Mouse (Mus musculus): ENCODE measurements around the gene Lce1k. TPM values are rescaled to one million over a fixed set of nuclear protein-coding genes. Genes with fewer than 3 reads are reported as not detected.
"Not testable (repeated sequence)": the region's sequence is repeated elsewhere in the genome, so short reads cannot be mapped to it uniquely, and the experiment has no call there.

Lce1k gene
- polyA plus RNA-seq (2012; rRNA removed), result not detected in 2 replicates

DNA sequence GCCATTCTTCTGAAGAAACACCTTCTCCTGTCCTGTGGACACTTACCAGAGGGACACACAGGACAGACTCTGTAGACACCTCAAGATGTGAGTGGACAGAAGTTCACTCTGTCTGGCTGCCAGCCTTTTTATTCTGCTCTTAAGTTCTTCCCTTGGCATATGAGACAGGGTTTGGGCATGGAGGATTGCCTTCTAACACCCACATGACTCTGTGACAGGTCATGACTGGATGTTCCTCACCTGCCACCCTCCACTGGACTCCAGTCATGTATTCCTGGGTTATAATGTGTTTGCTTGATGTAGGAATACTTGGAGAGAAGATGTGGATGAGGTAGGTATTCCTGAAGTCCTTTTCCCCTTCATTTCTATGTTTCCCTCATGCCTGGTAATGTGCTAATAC, at the start of gene Lce1k:
Lce1k (minus strand) TSS at position 101 of the 400 bp plus-strand sequence.
- DNase-seq (ENCODE audit: extremely low spot score in 1 of 2, low spot score in 1 of 2), result no peak

DNA sequence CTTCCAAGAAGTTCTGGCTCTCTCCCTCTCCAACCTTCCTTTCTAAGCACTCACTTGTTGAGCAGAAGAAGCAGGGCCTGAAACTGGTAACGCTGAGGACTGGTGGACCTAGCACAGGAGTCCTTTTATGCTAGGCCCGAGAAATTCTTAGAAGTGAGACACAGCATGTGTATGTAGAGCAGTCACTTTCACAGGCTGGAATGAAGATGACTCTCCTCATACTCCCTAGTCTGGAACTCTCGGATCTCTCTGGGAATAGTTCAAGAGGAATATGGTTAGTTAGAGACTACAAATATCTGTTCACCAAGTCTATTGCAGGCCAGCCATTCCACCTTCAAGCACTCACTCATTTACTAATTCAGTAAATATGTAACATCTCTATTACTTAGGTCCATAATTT, 43.5 kb upstream of the Lce1k start, which contains the start of gene Lce1l:
Lce1l (minus strand) TSS at position 101 of the 400 bp plus-strand sequence.
- DNase-seq (ENCODE audit: extremely low spot score in 1 of 2, low spot score in 1 of 2), result no peak

DNA sequence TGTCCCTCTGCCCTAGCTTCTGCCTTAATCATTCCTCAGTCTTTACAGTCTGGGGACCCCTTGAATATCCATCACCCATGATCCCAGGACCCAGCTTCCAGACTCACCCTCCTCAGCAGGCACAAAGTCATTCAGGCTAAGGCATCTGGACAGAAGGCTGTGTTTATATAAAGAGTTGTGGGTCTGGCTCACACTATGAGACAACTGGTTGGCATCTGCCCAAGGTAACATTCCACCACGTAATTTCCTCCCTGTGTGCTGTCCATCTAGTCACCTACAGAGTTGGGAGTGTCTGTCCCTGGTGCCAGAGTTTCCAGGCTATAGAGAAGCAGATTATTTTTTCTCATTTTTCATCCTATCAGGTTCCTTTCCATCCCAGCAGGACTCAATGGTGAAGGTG, 19.4 kb upstream of the Lce1k start, which contains the start of gene Kprp:
Kprp (minus strand) TSS at position 140 of the 400 bp plus-strand sequence.
- no peak for DNase-seq (ENCODE audit: extremely low spot score in 1 of 2, low spot score in 1 of 2)

DNA sequence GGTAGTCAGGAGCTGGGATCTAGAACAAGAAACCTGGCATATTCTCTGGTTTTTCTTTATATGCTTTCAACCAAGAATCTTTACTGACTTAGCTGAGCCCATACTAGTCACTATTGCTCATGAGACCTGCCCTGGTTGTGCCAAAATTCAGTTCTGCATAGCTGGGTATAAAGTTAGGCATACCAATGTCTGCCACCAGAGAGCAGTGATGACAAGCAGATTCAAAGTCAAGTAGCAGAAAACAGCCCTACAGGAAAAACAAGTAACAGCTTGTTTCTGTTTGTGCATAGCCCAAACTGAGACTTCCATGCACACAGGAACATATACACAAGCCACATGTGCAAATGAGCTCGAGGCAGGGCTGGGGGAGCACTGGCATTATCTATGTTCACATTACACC, 18.1 kb upstream of the Lce1k start:
- DNase-seq (ENCODE audit: extremely low spot score in 1 of 2, low spot score in 1 of 2), result no peak

DNA sequence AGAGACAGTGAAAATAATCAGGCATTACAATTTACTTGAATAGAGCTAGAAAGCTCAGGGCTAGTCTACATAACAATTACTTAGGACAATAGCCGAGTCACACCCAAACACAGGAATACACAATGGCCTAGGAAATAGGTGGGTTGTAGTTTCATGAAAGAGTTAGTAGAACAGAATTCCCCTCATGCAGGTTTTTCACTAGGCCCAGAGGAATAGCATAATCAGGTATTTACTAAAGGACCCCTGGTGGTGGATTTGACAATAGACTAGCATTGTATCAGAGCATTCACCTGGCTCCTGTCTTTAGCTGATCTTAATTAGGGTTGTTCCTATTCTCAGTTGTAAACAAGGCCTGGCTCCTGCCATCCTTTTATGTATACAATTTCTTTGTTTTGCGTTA, 8.3 kb upstream of the Lce1k start:
- not testable (repeated sequence) for DNase-seq (ENCODE audit: extremely low spot score in 1 of 2, low spot score in 1 of 2)

DNA sequence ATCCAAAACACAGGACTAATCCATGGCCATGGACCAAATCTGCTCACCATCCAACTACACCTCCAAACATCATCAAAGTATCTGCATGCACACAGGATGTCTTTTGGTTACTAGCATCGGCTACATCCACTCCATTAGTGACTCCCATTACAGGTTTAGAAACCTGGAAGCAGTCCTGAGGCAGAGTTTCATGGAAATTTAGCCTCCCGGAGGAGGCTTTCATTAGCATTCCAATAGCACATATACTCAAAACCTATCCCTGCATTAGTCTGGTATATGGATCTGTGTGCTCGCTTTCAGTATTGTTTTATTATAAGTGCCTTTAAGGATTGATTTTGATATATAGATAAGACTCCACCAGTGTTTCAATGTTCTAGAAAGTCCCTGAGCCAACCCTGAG, 7.9 kb upstream of the Lce1k start:
- DNase-seq (ENCODE audit: extremely low spot score in 1 of 2, low spot score in 1 of 2), result no peak

DNA sequence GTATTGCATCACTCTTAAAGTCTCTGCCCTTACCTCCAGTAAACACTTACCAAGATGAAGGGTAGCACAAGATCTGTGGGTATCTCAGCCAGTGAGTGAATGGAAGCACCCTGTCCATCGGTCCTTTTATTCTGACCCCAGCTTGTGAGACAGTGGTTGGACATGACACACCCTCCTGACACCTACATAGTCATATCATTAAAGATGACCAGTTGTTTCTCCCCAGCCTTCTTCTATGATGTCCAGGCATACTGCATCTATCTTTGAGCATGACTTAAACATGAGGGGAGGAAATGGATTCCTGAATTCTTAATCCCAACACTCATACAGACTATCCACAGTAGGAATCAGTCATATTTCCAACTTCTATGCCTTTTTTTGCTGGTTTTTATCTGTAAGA, 17.3 kb downstream of the Lce1k start, which contains the start of gene Lce1j:
Lce1j (minus strand) TSS at position 101 of the 400 bp plus-strand sequence.
- DNase-seq (ENCODE audit: extremely low spot score in 1 of 2, low spot score in 1 of 2), result no peak

DNA sequence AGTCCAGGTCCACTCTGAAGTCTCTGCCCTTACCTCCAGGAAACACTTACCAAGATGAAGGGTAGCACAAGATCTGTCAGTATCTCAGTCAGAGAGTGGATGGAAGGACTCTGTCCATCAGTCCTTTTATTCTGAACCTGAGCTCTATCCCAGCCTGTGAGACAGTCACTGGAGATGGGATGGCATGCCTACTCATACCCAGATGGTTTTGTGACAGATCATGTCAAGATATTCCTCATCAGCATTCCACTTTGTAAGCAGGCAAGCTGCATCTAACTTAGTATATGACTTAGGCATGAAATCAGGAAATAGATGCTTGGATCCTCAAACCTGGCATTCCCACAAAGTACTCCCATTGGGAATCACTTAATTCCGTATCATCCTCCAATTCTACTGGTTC, 28.9 kb downstream of the Lce1k start, which contains the start of gene Lce1i:
Lce1i (minus strand) TSS at position 101 of the 400 bp plus-strand sequence.
- DNase-seq (ENCODE audit: extremely low spot score in 1 of 2, low spot score in 1 of 2), result no peak

DNA sequence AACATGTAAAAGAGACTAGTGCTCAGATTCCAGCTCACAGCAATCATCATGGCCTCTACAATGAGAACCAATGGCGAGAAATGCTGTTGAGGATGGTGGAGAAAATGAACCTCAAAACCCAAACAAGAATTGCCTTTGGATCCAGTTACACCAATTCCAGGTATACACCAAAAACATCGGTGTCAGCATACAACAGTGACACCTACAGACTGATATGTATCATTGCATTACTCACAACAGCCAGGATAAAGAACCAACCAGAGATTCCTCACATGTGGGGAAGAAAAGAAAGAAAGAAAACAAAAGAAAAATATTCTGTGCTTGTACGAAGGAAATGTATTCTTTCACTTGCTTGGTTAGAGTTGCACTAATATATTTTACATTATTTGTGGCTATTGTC, 36.1 kb downstream of the Lce1k start:
- DNase-seq (ENCODE audit: extremely low spot score in 1 of 2, low spot score in 1 of 2), result peak in 1 of 2 experiments; percentile 4

DNA sequence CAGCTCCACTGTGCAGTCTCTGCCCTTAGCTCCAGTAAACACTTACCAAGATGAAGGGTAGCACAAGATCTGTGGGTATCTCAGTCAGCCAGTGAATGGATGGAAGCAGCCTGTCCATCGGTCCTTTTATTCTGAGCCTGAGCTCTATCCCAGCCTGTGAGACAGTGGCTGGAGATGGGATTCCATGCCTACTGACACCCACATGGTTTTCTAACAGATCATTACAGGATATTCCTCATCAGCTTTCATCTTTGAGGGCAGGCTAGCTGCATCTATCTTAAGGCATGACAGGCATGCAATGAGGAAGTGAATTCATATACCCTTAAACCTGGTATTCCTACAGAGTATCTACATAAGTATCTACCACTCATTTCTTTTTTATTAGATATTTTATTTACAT, 42.7 kb downstream of the Lce1k start, which contains the start of gene Lce1h:
Lce1h (minus strand) TSS at position 101 of the 400 bp plus-strand sequence.
- DNase-seq (ENCODE audit: extremely low spot score in 1 of 2, low spot score in 1 of 2), result no peak

Other genes starting within 250 kb of the Lce1k start
- not detected in 2 replicates for gene Ivl, start 234.2 kb downstream of the Lce1k start, polyA plus RNA-seq (2012; rRNA removed)
- gene Smcp, start 218.9 kb downstream of the Lce1k start, polyA plus RNA-seq (2012; rRNA removed), result not detected in 2 replicates
- not detected in 2 replicates for gene 2210017I01Rik, start 200.4 kb downstream of the Lce1k start, polyA plus RNA-seq (2012; rRNA removed)
- gene Lce6a, start 186.2 kb downstream of the Lce1k start, polyA plus RNA-seq (2012; rRNA removed), result not detected in 2 replicates
- gene Lce1a1, start 159.6 kb downstream of the Lce1k start, polyA plus RNA-seq (2012; rRNA removed), result not detected in 2 replicates
- gene Lce1b, start 151.0 kb downstream of the Lce1k start, polyA plus RNA-seq (2012; rRNA removed), result not detected in 2 replicates
- not detected in 2 replicates for gene Lce1a2, start 137.6 kb downstream of the Lce1k start, polyA plus RNA-seq (2012; rRNA removed)
- not detected in 2 replicates for gene Lce1c, start 128.6 kb downstream of the Lce1k start, polyA plus RNA-seq (2012; rRNA removed)
- not detected in 2 replicates for gene Lce1d, start 120.7 kb downstream of the Lce1k start, polyA plus RNA-seq (2012; rRNA removed)
- not detected in 2 replicates for gene Lce1e, start 98.8 kb downstream of the Lce1k start, polyA plus RNA-seq (2012; rRNA removed)
- gene Lce1f, start 87.5 kb downstream of the Lce1k start, polyA plus RNA-seq (2012; rRNA removed), result not detected in 2 replicates
- not detected in 2 replicates for gene Gm38119, start 68.8 kb downstream of the Lce1k start, polyA plus RNA-seq (2012; rRNA removed)
- not detected in 2 replicates for gene Lce1g, start 55.6 kb downstream of the Lce1k start, polyA plus RNA-seq (2012; rRNA removed)
- not detected in 2 replicates for gene Lce1h, start 42.8 kb downstream of the Lce1k start, polyA plus RNA-seq (2012; rRNA removed)
- gene Lce1i, start 29.0 kb downstream of the Lce1k start, polyA plus RNA-seq (2012; rRNA removed), result not detected in 2 replicates
- not detected in 2 replicates for gene Lce1j, start 17.4 kb downstream of the Lce1k start, polyA plus RNA-seq (2012; rRNA removed)
- gene Kprp, start 19.4 kb upstream of the Lce1k start, polyA plus RNA-seq (2012; rRNA removed), result 0.04 TPM in 1 of 2 replicates, not detected in the other
- gene Lce1l, start 43.4 kb upstream of the Lce1k start, polyA plus RNA-seq (2012; rRNA removed), result not detected in 2 replicates
- gene 2310050C09Rik, start 62.3 kb upstream of the Lce1k start, polyA plus RNA-seq (2012; rRNA removed), result not detected in 2 replicates
- gene Lce3a, start 118.3 kb upstream of the Lce1k start, polyA plus RNA-seq (2012; rRNA removed), result not detected in 2 replicates
- not detected in 2 replicates for gene Lce3b, start 125.1 kb upstream of the Lce1k start, polyA plus RNA-seq (2012; rRNA removed)
- not detected in 2 replicates for gene Lce3c, start 136.6 kb upstream of the Lce1k start, polyA plus RNA-seq (2012; rRNA removed)
- not detected in 2 replicates for gene Lce3d, start 149.5 kb upstream of the Lce1k start, polyA plus RNA-seq (2012; rRNA removed)
- gene Lce3e, start 159.2 kb upstream of the Lce1k start, polyA plus RNA-seq (2012; rRNA removed), result not detected in 2 replicates
- not detected in 2 replicates for gene Lce3f, start 184.3 kb upstream of the Lce1k start, polyA plus RNA-seq (2012; rRNA removed)
- not detected in 2 replicates for gene Crct1, start 207.8 kb upstream of the Lce1k start, polyA plus RNA-seq (2012; rRNA removed)
- not detected in 2 replicates for gene Lce1m, start 211.2 kb upstream of the Lce1k start, polyA plus RNA-seq (2012; rRNA removed)

All from frontal cortex, adult 2 months (tissue).